ENCODE assay signal across 15 mouse cellular contexts in genomic region chr16:94078318-94079074, GRCm38 (mm10). TPM values are rescaled to one million over a fixed set of nuclear protein-coding genes. Genes with fewer than 3 reads are reported as not detected.
DNase-seq lines count a peak whose midpoint lies in the region; ATAC-seq lines count a peak whose summit lies in the region.
"Had no signal": no experiment of that assay in that cellular context is flagged by ENCODE, and none has a peak within 500 bp of the region (broad histone marks: within the 10 kb centered on the region; RNA-seq: fewer than 3 reads in every experiment).

No protein-coding gene starts in this region.

- no peak for DNase-seq in heart, embryonic 10.5 days (ENCODE audit: low spot score)
- DNase-seq in liver, embryonic 11.5 days (ENCODE audit: low spot score): peak; percentile 48
- DNase-seq in liver: no peak
- peak; percentile 43 for DNase-seq in embryonic facial prominence, embryonic 10.5 days (ENCODE audit: low spot score)
- peak; percentile 54 for DNase-seq in midbrain, embryonic 14.5 days
- DNase-seq in urinary bladder, postnatal 36 days (ENCODE audit: low spot score in 2 of 2): no peak
- DNase-seq: adrenal gland, adult 2 months; heart, postnatal 14 days had no signal

- H3K4me2 ChIP-seq in heart, embryonic 12.5 days: no peak overlapping the region
- no peak overlapping the region for H3K4me2 ChIP-seq in liver, embryonic 11.5 days
- no peak overlapping the region for H3K4me2 ChIP-seq in midbrain, embryonic 14.5 days (ENCODE audit: low read length)
- H3K4me2 ChIP-seq: liver, embryonic 12.5 days had no signal

- H3K9ac ChIP-seq in heart, embryonic 12.5 days: no peak overlapping the region
- no peak overlapping the region for H3K9ac ChIP-seq in liver, embryonic 11.5 days (ENCODE audit: low read depth, low read length)
- no peak overlapping the region for H3K9ac ChIP-seq in midbrain, embryonic 14.5 days (replicated peaks; ENCODE audit: low read length)
- H3K9ac ChIP-seq: liver, embryonic 12.5 days; stomach, embryonic 15.5 days had no signal

- peak overlapping the region; percentile 12; the same call in 1 of the 2 replicates for H3K4me3 ChIP-seq in heart, embryonic 10.5 days
- H3K4me3 ChIP-seq in heart, embryonic 12.5 days: no peak overlapping the region
- H3K4me3 ChIP-seq in liver, embryonic 11.5 days (ENCODE audit: low read depth, low read length): no peak overlapping the region
- H3K4me3 ChIP-seq in embryonic facial prominence, embryonic 10.5 days: peak overlapping the region; percentile 32
- H3K4me3 ChIP-seq in midbrain, embryonic 14.5 days (replicated peaks; ENCODE audit: low read depth, low read length): no peak overlapping the region
- H3K4me3 ChIP-seq: liver, embryonic 12.5 days; stomach, embryonic 15.5 days had no signal

- H3K27ac ChIP-seq in heart, embryonic 10.5 days: no peak overlapping the region
- H3K27ac ChIP-seq in heart, embryonic 12.5 days (ENCODE audit: poor library complexity, severe bottlenecking): no peak overlapping the region
- H3K27ac ChIP-seq in liver, embryonic 11.5 days (ENCODE audit: low read depth, low read length): no peak overlapping the region
- no peak overlapping the region for H3K27ac ChIP-seq in embryonic facial prominence, embryonic 10.5 days (replicated peaks)
- no peak overlapping the region for H3K27ac ChIP-seq in midbrain, embryonic 14.5 days (replicated peaks; ENCODE audit: low read depth, low read length)
- H3K27ac ChIP-seq: liver, embryonic 12.5 days; stomach, embryonic 15.5 days had no signal

- H3K9me3 ChIP-seq in heart, embryonic 10.5 days: no peaks in the 10 kb centered on the region
- H3K9me3 ChIP-seq in heart, embryonic 12.5 days (replicated peaks): no peaks in the 10 kb centered on the region
- no peaks in the 10 kb centered on the region for H3K9me3 ChIP-seq in liver, embryonic 11.5 days (ENCODE audit: control insufficient read depth, low read length)
- no peaks in the 10 kb centered on the region for H3K9me3 ChIP-seq in embryonic facial prominence, embryonic 10.5 days
- no peaks in the 10 kb centered on the region for H3K9me3 ChIP-seq in midbrain, embryonic 14.5 days (ENCODE audit: control insufficient read depth, low read length)
- H3K9me3 ChIP-seq: liver, embryonic 12.5 days; stomach, embryonic 15.5 days had no signal

- peaks cover 96% of the 10 kb centered on the region for H3K27me3 ChIP-seq in heart, embryonic 10.5 days (ENCODE audit: insufficient read depth, poor library complexity, severe bottlenecking)
- peaks cover 88% of the 10 kb centered on the region for H3K27me3 ChIP-seq in heart, embryonic 12.5 days (replicated peaks)
- peaks cover 93% of the 10 kb centered on the region for H3K27me3 ChIP-seq in liver, embryonic 11.5 days (replicated peaks; ENCODE audit: control insufficient read depth, insufficient read depth, low read length)
- H3K27me3 ChIP-seq in embryonic facial prominence, embryonic 10.5 days (replicated peaks; ENCODE audit: low read depth, poor library complexity, severe bottlenecking): peaks cover 98% of the 10 kb centered on the region
- peaks cover 85% of the 10 kb centered on the region for H3K27me3 ChIP-seq in midbrain, embryonic 14.5 days (ENCODE audit: control insufficient read depth, insufficient read depth, low read length)

- peaks cover 9% of the 10 kb centered on the region; the same call in 1 of the 2 replicates for H3K4me1 ChIP-seq in heart, embryonic 10.5 days
- peaks cover 5% of the 10 kb centered on the region; the same call in 1 of the 2 replicates for H3K4me1 ChIP-seq in heart, embryonic 12.5 days (replicated peaks)
- H3K4me1 ChIP-seq in liver, embryonic 11.5 days (replicated peaks; ENCODE audit: control insufficient read depth, insufficient read depth, low read length): 0 out of 2 replicates have a peak, but pooled peaks cover 3% of the 10 kb centered on the region
- peaks cover 21% of the 10 kb centered on the region for H3K4me1 ChIP-seq in embryonic facial prominence, embryonic 10.5 days
- H3K4me1 ChIP-seq in midbrain, embryonic 14.5 days (ENCODE audit: control insufficient read depth, insufficient read depth, low read length): no peaks in the 10 kb centered on the region
- H3K4me1 ChIP-seq: liver, embryonic 12.5 days had no signal

- 2% methylated on average over 23 of the region's 23 CpGs for WGBS in heart, embryonic 10.5 days
- 3% methylated on average over 23 of the region's 23 CpGs for WGBS in heart, embryonic 12.5 days
- 4% methylated on average over 23 of the region's 23 CpGs for WGBS in liver, embryonic 11.5 days
- WGBS in embryonic facial prominence, embryonic 10.5 days: 1% methylated on average over 23 of the region's 23 CpGs
- 1% methylated on average over 23 of the region's 23 CpGs for WGBS in midbrain, embryonic 14.5 days

- H3K36me3 ChIP-seq in heart, embryonic 10.5 days: no peaks in the 10 kb centered on the region
- H3K36me3 ChIP-seq in heart, embryonic 12.5 days: no peaks in the 10 kb centered on the region
- H3K36me3 ChIP-seq in liver, embryonic 11.5 days (ENCODE audit: control insufficient read depth, insufficient read depth, low read length): no peaks in the 10 kb centered on the region
- H3K36me3 ChIP-seq in embryonic facial prominence, embryonic 10.5 days (replicated peaks): no peaks in the 10 kb centered on the region
- no peaks in the 10 kb centered on the region for H3K36me3 ChIP-seq in midbrain, embryonic 14.5 days (ENCODE audit: control insufficient read depth, insufficient read depth, low read length)
- H3K36me3 ChIP-seq: liver, embryonic 12.5 days; stomach, embryonic 15.5 days had no signal

- ATAC-seq in heart, embryonic 12.5 days (ENCODE audit: insufficient number of reproducible peaks, low FRiP score): no peak
- ATAC-seq in liver, embryonic 11.5 days (replicated peaks; ENCODE audit: low FRiP score): no peak
- no peak for ATAC-seq in midbrain, embryonic 14.5 days (ENCODE audit: low FRiP score, low TSS enrichment)
- ATAC-seq in erythroblast, adult 5-6 weeks (replicated peaks; ENCODE audit: low FRiP score, poor library complexity, severe bottlenecking): no peak
- ATAC-seq: inflammation-experienced regulatory T-cells, adult 6 months; liver, embryonic 12.5 days had no signal

RNA-seq across cellular contexts. Expression of gene Sim2, which starts 6.2 kb away (rescaled TPM):
- 0.05 and 0.18 TPM in 2 replicates for polyA plus RNA-seq in heart, embryonic 10.5 days (2016; fragmentation: Nextera tagmentation; extraction: Ambion mirVana)
- polyA plus RNA-seq in heart, embryonic 12.5 days (2016; fragmentation: Nextera tagmentation; extraction: Ambion mirVana): not detected in 2 replicates
- 0.04 and 0.15 TPM in 2 replicates for polyA plus RNA-seq in liver, embryonic 11.5 days (2014; fragmentation: Nextera tagmentation; extraction: Ambion mirVana)
- 0.87 and 1.5 TPM in 2 replicates for polyA plus RNA-seq in embryonic facial prominence, embryonic 10.5 days (2016; fragmentation: Nextera tagmentation; extraction: Ambion mirVana)
- 0.05 TPM in 1 of 2 replicates, not detected in the other for polyA plus RNA-seq in midbrain, embryonic 14.5 days (2014; fragmentation: Nextera tagmentation; extraction: Ambion mirVana)
- not detected in 2 replicates for total RNA-seq in erythroblast, adult 5-6 weeks (2015; ENCODE audit: low replicate concordance)
- not detected in 2 replicates for total RNA-seq in erythroblast, adult 5-6 weeks (2017; ENCODE audit: low replicate concordance)
- total RNA-seq: adrenal gland, adult 2 months; megakaryocyte, adult 5-6 weeks had no signal
- polyA plus RNA-seq: adrenal gland, adult 2 months; inflammation-experienced regulatory T-cells, adult 6 months; liver, embryonic 12.5 days; small intestine, adult 2 months had no signal

Comparison
In these comparisons a context has a peak if more than half of its experiments do, and no peak if none do; other contexts are left out.
1. DNase-seq: peak in liver, embryonic 11.5 days (single experiment), embryonic facial prominence, embryonic 10.5 days (single experiment) and midbrain, embryonic 14.5 days (single experiment); none in heart, embryonic 10.5 days (single experiment), liver (single experiment) and urinary bladder, postnatal 36 days (0 of 2).
2. H3K4me3 ChIP-seq: peak in heart, embryonic 10.5 days (single experiment) and embryonic facial prominence, embryonic 10.5 days (single experiment); none in heart, embryonic 12.5 days (single experiment), liver, embryonic 11.5 days (single experiment) and midbrain, embryonic 14.5 days (single experiment).